Mouse (Mus musculus): ENCODE data around the gene Hist2h2be. TPM values are rescaled to one million over a fixed set of nuclear protein-coding genes. Genes with fewer than 3 reads are reported as not detected.
"Not testable (repeated sequence)": the region's sequence is repeated elsewhere in the genome, so short reads cannot be mapped to it uniquely, and the experiment has no call there.

Gene Hist2h2be
- total RNA-seq, 1 experiment from 2014 or later: 14.6 TPM

DNA sequence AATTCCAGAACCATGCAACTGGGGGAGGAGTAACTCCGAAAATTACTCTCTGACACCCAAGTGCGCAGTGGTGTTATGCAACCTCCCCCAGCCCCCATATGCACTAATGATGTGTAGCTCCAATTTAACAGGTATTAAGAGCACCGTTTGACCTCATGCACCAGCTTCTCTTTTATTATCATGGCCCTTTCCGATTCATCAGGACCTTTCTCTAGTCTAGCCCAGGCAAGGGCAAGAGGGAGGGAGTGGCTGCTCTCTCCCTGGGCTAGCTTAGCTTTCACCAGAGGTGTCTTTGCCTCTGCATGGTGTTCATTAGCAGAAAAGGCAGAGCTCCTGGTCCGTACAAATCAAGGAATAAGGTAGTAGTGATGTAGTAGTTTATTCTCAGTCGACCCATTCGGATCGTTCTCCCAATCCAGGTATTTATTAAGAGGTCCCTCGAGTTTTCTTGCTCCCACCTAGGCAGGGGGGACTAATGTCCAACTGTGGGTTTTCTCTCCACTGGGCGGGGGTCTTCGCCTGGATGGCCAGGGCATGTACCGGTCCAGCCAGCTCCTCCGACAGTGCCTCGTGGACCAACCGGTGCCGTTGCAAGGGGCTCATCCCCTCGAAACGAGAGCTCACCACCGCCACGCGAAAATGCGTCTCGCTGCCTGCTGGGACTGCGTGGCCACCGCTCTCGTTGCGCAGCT is 24.3 kb upstream of the Hist2h2be start:
- ATAC-seq (replicated peaks in 1 of 2; ENCODE audit: insufficient read depth in 1 of 2, low FRiP score in 2 of 2, low TSS enrichment in 1 of 2, low read depth in 1 of 2, poor library complexity in 2 of 2, severe bottlenecking in 2 of 2): no peak

- peak; percentile 80 to 86 for ATAC-seq (replicated peaks in 1 of 2; ENCODE audit: insufficient read depth in 1 of 2, low FRiP score in 2 of 2, low TSS enrichment in 1 of 2, low read depth in 1 of 2, poor library complexity in 2 of 2, severe bottlenecking in 2 of 2)
These were observed 23.7 kb upstream of the Hist2h2be start for GRCm38 (mm10) chr3:96197129-96197749.

GRCm38 (mm10) chr3:96198181-96198580 is 22.7 kb upstream of the Hist2h2be start:
- peak; percentile 50 to 66 for ATAC-seq (replicated peaks in 1 of 2; ENCODE audit: insufficient read depth in 1 of 2, low FRiP score in 2 of 2, low TSS enrichment in 1 of 2, low read depth in 1 of 2, poor library complexity in 2 of 2, severe bottlenecking in 2 of 2)

GRCm38 (mm10) chr3:96198601-96199251 is 22.2 kb upstream of the Hist2h2be start:
- ATAC-seq (replicated peaks in 1 of 2; ENCODE audit: insufficient read depth in 1 of 2, low FRiP score in 2 of 2, low TSS enrichment in 1 of 2, low read depth in 1 of 2, poor library complexity in 2 of 2, severe bottlenecking in 2 of 2): not testable (repeated sequence)

DNA sequence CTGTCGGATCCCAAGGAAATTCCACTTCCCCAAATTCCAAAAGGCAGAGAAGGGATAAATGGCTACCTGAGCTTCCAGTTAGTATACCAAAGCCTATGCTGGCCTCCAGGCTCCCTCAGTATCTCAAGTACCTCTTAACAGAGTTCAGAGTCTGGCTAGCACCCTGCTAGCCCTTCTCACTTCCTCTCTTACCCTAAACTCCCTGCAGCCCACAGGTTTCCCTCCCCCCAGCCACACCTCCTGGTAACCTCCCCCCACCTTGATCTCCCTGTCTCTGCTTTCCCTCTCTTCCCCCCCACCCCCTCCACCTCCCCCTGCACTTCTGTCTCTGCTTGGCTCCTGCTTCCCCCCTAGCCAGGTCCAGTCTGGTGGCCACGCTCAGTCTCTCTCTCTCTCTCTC is 21.2 kb upstream of the Hist2h2be start:
- ATAC-seq (replicated peaks in 1 of 2; ENCODE audit: insufficient read depth in 1 of 2, low FRiP score in 2 of 2, low TSS enrichment in 1 of 2, low read depth in 1 of 2, poor library complexity in 2 of 2, severe bottlenecking in 2 of 2): no peak

- no peak for ATAC-seq (replicated peaks in 1 of 2; ENCODE audit: insufficient read depth in 1 of 2, low FRiP score in 2 of 2, low TSS enrichment in 1 of 2, low read depth in 1 of 2, poor library complexity in 2 of 2, severe bottlenecking in 2 of 2)
These were observed 13.1 kb upstream of the Hist2h2be start for GRCm38 (mm10) chr3:96207819-96208218.

DNA sequence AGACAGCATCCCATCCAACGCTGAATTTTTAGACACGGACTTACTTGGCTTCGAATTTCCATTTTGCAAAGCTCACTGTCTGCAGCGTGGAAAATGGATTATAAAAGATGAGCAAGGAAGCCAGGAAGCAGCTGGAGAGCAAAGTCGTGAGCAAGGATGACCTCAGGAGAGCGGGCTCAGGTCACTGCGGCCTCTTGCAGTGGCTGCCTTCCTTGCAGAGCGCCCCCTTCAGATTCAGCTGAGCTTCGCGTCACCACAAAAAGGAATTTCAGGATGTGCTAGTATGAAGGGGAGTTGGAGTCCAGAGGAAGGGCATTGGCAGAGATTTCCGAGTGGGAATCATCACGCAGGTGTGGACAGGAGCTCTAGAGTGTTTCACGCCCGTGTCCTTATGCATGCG is 11.7 kb upstream of the Hist2h2be start:
- no peak for ATAC-seq (replicated peaks in 1 of 2; ENCODE audit: insufficient read depth in 1 of 2, low FRiP score in 2 of 2, low TSS enrichment in 1 of 2, low read depth in 1 of 2, poor library complexity in 2 of 2, severe bottlenecking in 2 of 2)

DNA sequence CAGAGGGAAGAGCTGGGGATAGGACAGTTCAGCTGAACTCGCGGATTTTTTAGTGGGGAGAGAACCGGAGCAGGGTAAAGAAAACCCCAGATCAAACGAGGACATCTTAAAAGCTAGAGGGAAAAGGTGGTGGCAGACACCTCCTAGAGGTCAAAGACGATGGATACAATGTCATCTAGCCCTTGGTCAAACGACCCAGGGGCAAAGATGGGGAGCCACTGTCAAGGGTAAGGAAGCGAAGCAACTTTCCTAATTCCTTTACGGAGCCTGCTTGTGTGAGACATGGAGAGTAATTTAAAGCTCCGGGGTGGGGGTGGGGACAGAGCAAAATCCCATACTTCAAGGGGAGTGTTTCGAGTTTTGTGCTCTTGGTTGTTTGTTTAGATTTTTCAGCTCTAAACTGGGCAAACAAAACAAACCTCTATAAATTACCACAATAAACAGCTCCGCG is 1.7 kb upstream of the Hist2h2be start:
- peak; percentile 2 to 19; a peak in 1 of 4 replicates for ATAC-seq (replicated peaks in 1 of 2; ENCODE audit: insufficient read depth in 1 of 2, low FRiP score in 2 of 2, low TSS enrichment in 1 of 2, low read depth in 1 of 2, poor library complexity in 2 of 2, severe bottlenecking in 2 of 2)

GRCm38 (mm10) chr3:96219661-96220130 is 1.2 kb upstream of the Hist2h2be start, which contains the start of the genes Bola1 and Hist2h2ab:
Gene Bola1 (minus strand): TSS chr3:96219709.
Gene Hist2h2ab (plus strand): TSS chr3:96219865.
- peak; percentile 57 to 68 for ATAC-seq (replicated peaks in 1 of 2; ENCODE audit: insufficient read depth in 1 of 2, low FRiP score in 2 of 2, low TSS enrichment in 1 of 2, low read depth in 1 of 2, poor library complexity in 2 of 2, severe bottlenecking in 2 of 2)

- ATAC-seq (replicated peaks in 1 of 2; ENCODE audit: insufficient read depth in 1 of 2, low FRiP score in 2 of 2, low TSS enrichment in 1 of 2, low read depth in 1 of 2, poor library complexity in 2 of 2, severe bottlenecking in 2 of 2): not testable (repeated sequence)
These were observed 671 bp upstream of the Hist2h2be start for GRCm38 (mm10) chr3:96220131-96220764.

DNA sequence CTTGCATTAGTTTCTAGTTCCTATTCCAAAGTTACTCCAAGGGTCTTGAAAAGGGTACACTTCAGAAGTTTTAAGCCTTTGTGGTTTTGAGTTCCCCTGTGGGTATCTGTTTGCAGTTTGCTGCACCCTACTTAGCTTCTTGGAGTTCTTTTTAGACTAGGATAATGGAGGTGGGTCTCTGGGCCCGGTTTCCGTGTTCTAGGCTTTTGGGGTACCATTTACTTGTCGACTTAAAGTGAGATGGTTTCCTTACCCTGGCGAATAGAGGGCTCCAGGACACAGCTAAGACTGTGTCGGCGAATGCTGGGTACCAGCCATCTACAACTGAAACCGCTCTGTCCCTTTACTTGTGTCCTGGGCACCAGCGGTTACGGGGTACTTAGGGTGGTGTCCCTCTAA is 720 bp downstream of the Hist2h2be start:
- no peak for ATAC-seq (replicated peaks in 1 of 2; ENCODE audit: insufficient read depth in 1 of 2, low FRiP score in 2 of 2, low TSS enrichment in 1 of 2, low read depth in 1 of 2, poor library complexity in 2 of 2, severe bottlenecking in 2 of 2)

DNA sequence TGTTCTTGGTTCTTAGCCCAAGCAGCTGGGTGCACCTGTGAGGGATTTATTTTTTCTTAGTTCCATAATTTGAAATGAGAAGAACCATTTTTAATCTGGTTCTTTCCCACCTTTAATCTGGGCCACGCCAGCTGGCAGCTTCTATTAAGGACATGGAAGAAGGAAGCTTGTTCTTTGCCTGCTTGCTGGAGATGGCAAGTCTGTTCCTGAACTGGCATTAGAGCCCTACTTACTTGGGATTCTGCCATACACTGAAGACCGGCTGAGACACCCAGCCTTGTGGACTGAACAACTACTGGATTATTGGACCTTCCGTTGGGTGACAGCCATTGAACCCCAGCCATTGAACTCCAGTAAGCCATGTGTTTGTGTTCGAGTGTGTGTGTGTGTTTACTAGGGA is 1.9 kb downstream of the Hist2h2be start:
- no peak for ATAC-seq (replicated peaks in 1 of 2; ENCODE audit: insufficient read depth in 1 of 2, low FRiP score in 2 of 2, low TSS enrichment in 1 of 2, low read depth in 1 of 2, poor library complexity in 2 of 2, severe bottlenecking in 2 of 2)

- ATAC-seq (replicated peaks in 1 of 2; ENCODE audit: insufficient read depth in 1 of 2, low FRiP score in 2 of 2, low TSS enrichment in 1 of 2, low read depth in 1 of 2, poor library complexity in 2 of 2, severe bottlenecking in 2 of 2): no peak
These were observed 4.5 kb downstream of the Hist2h2be start for GRCm38 (mm10) chr3:96225421-96225820.

- ATAC-seq (replicated peaks in 1 of 2; ENCODE audit: insufficient read depth in 1 of 2, low FRiP score in 2 of 2, low TSS enrichment in 1 of 2, low read depth in 1 of 2, poor library complexity in 2 of 2, severe bottlenecking in 2 of 2): peak in 1 of 2 experiments; percentile 43; a peak in 1 of 4 replicates
These were observed 6.1 kb downstream of the Hist2h2be start for GRCm38 (mm10) chr3:96226695-96227648.

DNA sequence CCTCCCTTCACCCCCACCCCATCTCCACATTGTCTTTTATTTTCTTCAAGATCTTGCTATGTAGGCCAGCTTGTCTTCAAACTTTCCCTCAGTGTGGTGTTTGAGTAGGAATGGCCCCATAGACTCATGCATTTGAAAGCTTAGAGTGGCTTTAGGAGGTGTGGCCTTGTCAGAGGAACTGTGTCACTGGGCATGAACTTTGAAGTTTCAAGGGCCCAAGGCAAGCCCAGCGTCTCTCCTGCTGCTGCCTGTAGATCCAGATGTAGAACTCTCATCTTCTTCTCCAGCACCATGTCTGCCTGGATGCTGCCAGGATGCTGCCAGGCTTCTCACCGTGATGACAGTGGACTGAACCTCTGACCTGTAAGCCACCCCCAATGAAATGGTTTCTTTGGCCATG is 7.9 kb downstream of the Hist2h2be start:
- no peak for ATAC-seq (replicated peaks in 1 of 2; ENCODE audit: insufficient read depth in 1 of 2, low FRiP score in 2 of 2, low TSS enrichment in 1 of 2, low read depth in 1 of 2, poor library complexity in 2 of 2, severe bottlenecking in 2 of 2)

GRCm38 (mm10) chr3:96230404-96230803 is 9.5 kb downstream of the Hist2h2be start:
- ATAC-seq (replicated peaks in 1 of 2; ENCODE audit: insufficient read depth in 1 of 2, low FRiP score in 2 of 2, low TSS enrichment in 1 of 2, low read depth in 1 of 2, poor library complexity in 2 of 2, severe bottlenecking in 2 of 2): 0 out of 4 replicates have a peak, but pooled peaks of 1 of the 2 experiments have one; percentile 23

Data from hematopoietic stem cell, adult 5-6 weeks (primary cell).